Mouse (Mus musculus): Measurements from ENCODE around the gene Coq8a. TPM values are rescaled to one million over a fixed set of nuclear protein-coding genes. Genes with fewer than 3 reads are reported as not detected.

Gene Coq8a
- polyA plus RNA-seq, 1 experiment = not detected

DNA sequence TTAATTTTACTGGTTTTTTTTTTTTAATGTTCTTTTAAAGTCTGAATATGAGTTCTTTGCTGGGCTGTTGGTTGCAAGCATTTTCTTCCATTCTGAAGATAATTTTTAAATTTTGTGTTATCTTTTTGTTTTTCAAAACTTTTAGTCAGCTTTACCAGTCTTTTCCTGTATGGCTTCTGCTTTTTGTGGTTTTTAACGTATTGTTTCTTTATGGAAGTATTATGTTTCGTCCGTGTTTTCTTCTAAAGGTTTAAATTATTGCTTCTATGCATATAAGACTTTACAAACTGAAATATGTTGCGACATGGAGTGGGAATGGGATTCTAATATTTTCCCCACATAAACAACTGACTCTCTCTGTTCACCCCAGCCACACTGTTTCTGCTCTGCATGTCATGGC is 67.2 kb downstream of the Coq8a start:
- TF ChIP-seq CTCF (IDR thresholded peaks at IDR 0.05; ENCODE audit: insufficient read depth, low read depth, low read length) (no peak), POLR2A (IDR thresholded peaks at IDR 0.05; ENCODE audit: insufficient read depth, low read depth, low read length) (no peak)
- Histone ChIP-seq H3K4me1 (ENCODE audit: control insufficient read depth, insufficient read depth, low read length) (no peaks in the 10 kb centered on the region), H3K27ac (ENCODE audit: insufficient read depth, low read depth, low read length) (no peak overlapping the region), H3K4me3 (ENCODE audit: insufficient read depth, low read depth, low read length) (no peak overlapping the region)
- WGBS = 92% methylated on average over 4 of the region's 4 CpGs

DNA sequence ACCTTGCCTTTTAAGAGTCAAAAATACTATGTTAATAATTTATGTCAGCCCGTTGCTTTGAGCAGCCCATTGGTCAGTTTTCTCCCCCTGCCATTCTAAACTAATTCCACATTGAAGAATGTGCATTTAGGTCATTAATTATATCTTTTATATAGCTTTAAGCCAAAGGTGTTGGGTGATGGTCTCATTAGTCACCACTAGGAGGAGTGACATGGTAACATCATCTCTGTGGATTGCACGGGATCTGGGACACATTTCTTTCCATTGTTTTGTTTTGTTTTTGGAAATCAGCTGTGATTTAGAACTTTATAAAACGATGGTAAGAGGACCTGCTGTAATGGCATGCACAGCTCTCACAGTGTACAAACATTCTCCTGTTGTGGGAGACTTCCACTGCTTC is 68.0 kb downstream of the Coq8a start:
- no peak for TF ChIP-seq POLR2A (IDR thresholded peaks at IDR 0.05; ENCODE audit: insufficient read depth, low read depth, low read length)
- WGBS = 65% methylated on average over 3 of the region's 3 CpGs

DNA sequence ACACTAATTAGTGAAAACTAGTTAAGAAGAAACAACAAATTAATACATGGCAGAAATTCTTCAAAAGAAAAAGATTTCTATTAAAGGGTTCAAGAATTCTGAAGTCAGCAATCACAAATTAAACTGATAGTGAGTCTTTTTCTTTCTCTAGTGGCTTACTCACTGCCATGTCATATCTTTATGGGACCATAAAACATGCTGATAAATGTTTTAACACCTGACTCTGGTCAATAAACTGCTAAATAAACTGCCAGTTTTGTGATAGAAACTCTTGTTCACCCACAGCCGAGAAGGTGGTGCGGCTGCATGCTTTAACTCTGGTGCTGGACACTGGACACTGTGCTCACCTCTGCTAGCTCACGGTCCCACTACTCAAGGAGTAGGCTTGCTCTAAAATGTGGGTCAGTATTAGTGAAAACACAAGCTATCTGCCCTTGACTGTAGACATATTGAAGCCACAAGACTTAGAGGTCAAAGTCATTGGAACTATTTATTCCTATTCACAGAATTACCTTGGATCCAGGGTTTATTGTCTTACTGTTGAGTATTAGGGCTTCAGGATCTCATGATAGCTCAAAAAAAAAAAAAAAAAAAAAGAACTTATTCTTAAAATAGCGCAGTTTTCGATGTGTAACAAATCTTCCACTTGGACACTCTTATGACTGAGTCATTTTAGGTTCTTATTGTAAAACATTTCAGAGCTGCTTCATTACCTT is 71.2 kb downstream of the Coq8a start:
- TF ChIP-seq POLR2A (IDR thresholded peaks at IDR 0.05; ENCODE audit: insufficient read depth, low read depth, low read length) (no peak), CTCF (IDR thresholded peaks at IDR 0.05; ENCODE audit: insufficient read depth, low read depth, low read length) (no peak)
- Histone ChIP-seq H3K4me3 (ENCODE audit: insufficient read depth, low read depth, low read length) (no peak overlapping the region), H3K27ac (ENCODE audit: insufficient read depth, low read depth, low read length) (no peak overlapping the region), H3K4me1 (ENCODE audit: control insufficient read depth, insufficient read depth, low read length) (no peaks in the 10 kb centered on the region)
- WGBS = 88% methylated on average over 5 of the region's 5 CpGs

More for the DNA sequence above, 68.0 kb downstream of the Coq8a start:
- H3K4me3 ChIP-seq (ENCODE audit: insufficient read depth, low read depth, low read length) = no peak overlapping the region
- no peaks in the 10 kb centered on the region for H3K4me1 ChIP-seq (ENCODE audit: control insufficient read depth, insufficient read depth, low read length)
- H3K27ac ChIP-seq (ENCODE audit: insufficient read depth, low read depth, low read length) = no peak overlapping the region

DNA sequence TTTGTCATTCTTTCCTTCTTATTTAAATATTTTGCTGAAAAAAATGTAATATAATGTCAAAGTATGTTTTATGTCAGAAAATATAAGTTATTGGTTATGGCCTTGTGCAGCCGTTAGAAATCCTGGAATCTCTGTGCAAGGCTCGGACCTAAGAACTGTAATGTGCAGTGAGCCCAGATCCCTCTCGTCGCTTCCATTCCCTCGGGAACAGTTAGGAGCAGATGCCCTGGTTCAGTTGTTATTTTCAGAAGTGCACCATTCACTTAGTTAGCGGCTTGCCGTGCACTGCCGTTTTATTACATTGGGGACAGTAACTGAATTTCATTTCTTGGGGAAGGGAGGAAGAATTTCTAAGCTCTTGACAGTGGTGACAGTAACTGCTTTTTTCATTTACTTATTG is 81.2 kb downstream of the Coq8a start:
- WGBS = 87% methylated on average over 8 of the region's 8 CpGs
- no peak overlapping the region for H3K27ac ChIP-seq (ENCODE audit: insufficient read depth, low read depth, low read length)
- no peaks in the 10 kb centered on the region; the same call in 1 of the 2 replicates for H3K4me1 ChIP-seq (ENCODE audit: control insufficient read depth, insufficient read depth, low read length)
- H3K4me3 ChIP-seq (ENCODE audit: insufficient read depth, low read depth, low read length) = no peak overlapping the region
- TF ChIP-seq CTCF (IDR thresholded peaks at IDR 0.05; ENCODE audit: insufficient read depth, low read depth, low read length) (no peak), POLR2A (IDR thresholded peaks at IDR 0.05; ENCODE audit: insufficient read depth, low read depth, low read length) (no peak)

DNA sequence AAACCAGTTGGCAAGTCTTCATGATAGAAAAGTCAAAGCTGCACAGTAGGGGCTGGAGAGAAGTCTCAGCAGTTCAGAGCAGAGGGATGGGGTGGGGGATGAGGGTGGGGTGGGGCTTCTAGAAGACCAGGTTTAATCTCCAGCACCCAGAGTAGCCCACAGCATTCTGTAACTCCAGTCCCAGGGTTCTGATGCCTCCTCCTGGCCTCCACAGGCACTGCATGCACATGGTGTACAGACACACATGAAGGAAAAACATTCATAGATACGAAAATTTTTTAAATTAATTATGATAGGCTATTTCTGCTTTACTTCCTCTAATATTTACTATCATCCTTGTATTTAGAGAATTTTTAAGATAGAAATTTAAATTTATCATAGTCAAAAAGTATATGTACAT is 82.9 kb downstream of the Coq8a start:
- no peak overlapping the region for H3K4me3 ChIP-seq (ENCODE audit: insufficient read depth, low read depth, low read length)
- TF ChIP-seq POLR2A (IDR thresholded peaks at IDR 0.05; ENCODE audit: insufficient read depth, low read depth, low read length) = no peak
- TF ChIP-seq CTCF (IDR thresholded peaks at IDR 0.05; ENCODE audit: insufficient read depth, low read depth, low read length) = no peak
- 96% methylated on average over 1 of the region's 1 CpGs for WGBS
- H3K4me1 ChIP-seq (ENCODE audit: control insufficient read depth, insufficient read depth, low read length) = no peaks in the 10 kb centered on the region; the same call in 1 of the 2 replicates
- no peak overlapping the region for H3K27ac ChIP-seq (ENCODE audit: insufficient read depth, low read depth, low read length)

Other genes with a start within 250 kb of the Coq8a start
- 80.2 TPM in 1 of 2 replicates, not detected in the other for gene Cdc42bpa, start 239.1 kb downstream of the Coq8a start, polyA plus RNA-seq (2012; ENCODE audit: insufficient read depth, insufficient read length, low replicate concordance, missing spikeins)
- not detected in 2 replicates for gene Psen2, start 63.8 kb upstream of the Coq8a start, polyA plus RNA-seq (2012; ENCODE audit: insufficient read depth, insufficient read length, low replicate concordance, missing spikeins)
- 73.3 and 86.9 TPM in 2 replicates for gene Itpkb, start 130.9 kb upstream of the Coq8a start, polyA plus RNA-seq (2012; ENCODE audit: insufficient read depth, insufficient read length, low replicate concordance, missing spikeins)